Mouse (Mus musculus) spleen, postnatal 36 days (tissue): Measurements from ENCODE around the gene Desi1.
"Not testable (repeated sequence)": the region's sequence is repeated elsewhere in the genome, so short reads cannot be mapped to it uniquely, and the experiment has no call there.

ENCODE experiments used
- DNase-seq, 2 experiments: peaks; one replicate each; pipeline ENCODE4 v3.0.0; 2022; ENCODE audit warnings: low spot score in 2 of 2, mixed read lengths in 1 of 2

The Desi1 gene

GRCm38 (mm10) chr15:82019288-82019687, 14.4 kb downstream of the Desi1 start:
- DNase-seq, result no peak

GRCm38 (mm10) chr15:82017461-82017860, 16.2 kb downstream of the Desi1 start:
- no peak for DNase-seq

DNA sequence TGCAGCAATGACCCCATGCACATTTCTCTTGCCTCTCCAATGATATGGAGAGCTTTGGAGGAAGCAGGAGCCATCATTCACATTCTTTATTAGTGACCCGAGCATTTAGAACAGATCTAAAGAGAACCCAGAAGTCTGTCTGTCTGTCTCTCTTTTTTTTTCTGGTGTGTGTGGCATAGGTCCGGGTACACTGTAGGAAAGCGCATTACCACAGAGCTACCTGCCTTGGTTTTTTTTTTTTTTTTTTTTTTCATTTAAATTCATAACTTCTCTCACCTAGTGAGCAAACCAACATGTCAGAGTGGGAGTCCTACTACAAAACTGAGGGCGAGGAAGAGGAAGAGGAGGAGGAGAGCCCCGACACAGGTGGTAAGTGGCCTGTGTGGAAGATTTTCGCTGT, 16.8 kb downstream of the Desi1 start:
- no peak for DNase-seq

- DNase-seq, result peak; percentile 99
Measured at GRCm38 (mm10) chr15:82016101-82016808, 17.4 kb downstream of the Desi1 start.

- no peak for DNase-seq
Measured at GRCm38 (mm10) chr15:82015392-82016100, 18.1 kb downstream of the Desi1 start.

DNA sequence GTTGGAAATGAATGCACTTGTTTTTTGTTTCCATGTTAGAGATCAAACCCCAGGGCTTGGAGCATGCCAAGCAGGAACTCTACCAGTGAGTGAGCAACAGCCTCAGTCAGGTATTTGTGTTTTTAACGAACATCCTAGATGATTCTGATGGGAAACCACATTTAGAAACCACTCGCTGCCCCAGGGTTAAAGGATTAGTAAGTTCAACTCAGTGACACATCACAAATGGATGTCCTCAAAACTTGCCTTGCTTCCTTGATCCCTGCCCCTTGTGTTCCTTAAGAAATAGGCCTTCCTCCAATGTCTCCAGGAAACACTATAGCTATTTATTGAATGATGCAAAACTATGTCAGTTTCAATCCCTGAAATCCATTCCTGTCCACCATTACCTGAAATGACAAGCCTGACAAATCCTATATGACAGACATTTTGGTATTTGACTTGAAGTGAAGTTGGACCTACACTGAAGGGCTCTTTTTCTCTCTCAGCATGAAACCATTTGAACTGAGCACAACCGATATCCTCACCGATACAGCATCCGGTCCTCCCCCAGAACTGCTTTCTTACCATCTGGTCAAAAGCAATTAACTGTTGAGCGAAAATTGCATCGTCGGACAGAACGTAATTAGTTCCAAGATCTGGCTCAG, 18.8 kb downstream of the Desi1 start:
- DNase-seq, result no peak

DNA sequence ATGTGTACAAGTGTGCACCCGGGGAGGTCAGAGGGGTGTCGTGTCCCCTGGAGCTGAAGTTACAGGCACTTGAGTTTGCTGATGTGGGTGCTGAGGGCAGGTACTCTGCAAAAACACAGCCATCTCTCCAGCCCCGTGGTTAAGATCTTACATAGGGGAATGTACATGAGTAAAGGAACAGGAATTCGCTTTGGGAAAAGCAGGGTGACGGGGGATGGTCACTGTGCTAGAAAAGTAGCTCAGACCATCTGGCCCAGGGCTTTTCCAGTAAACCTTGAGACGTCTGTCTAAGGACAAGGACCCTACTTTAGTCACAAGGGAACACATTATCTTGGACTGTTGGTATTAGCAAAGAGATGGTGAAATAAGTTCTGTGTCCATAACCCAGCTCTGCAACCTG, 21.7 kb downstream of the Desi1 start:
- DNase-seq, result no peak

- no peak for DNase-seq
Measured at GRCm38 (mm10) chr15:82004257-82004656, 29.4 kb downstream of the Desi1 start.

- no peak for DNase-seq
Measured at GRCm38 (mm10) chr15:81993992-81994391, 39.7 kb downstream of the Desi1 start.

DNA sequence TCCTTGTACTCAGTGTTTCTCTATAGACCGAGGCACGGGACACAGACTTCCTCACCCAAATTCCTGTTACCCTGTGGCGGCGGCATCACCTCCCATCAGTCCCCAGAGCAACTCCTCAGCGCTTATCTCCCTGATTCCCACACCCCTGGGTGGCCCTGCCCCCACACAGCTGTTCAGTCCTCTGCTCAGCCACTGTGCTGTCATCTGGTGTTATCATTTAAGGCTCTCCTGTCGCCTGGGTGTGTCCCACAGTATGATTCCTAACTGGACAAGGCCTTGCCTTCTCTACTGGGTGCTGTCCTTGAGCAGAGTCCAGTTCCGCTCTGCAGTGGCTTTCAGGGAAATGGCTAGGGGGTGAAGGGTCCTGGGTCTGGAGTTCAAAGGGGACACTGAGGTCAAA, 43.1 kb downstream of the Desi1 start:
- peak; percentile 47 to 64 for DNase-seq

GRCm38 (mm10) chr15:81989371-81990062, 44.1 kb downstream of the Desi1 start:
- DNase-seq, result peak; percentile 54 to 71

- DNase-seq, result no peak
Measured at GRCm38 (mm10) chr15:81987646-81988045, 46.0 kb downstream of the Desi1 start, which contains the start of gene Xrcc6. Gene Xrcc6 (plus strand): TSS chr15:81987835.

- no peak for DNase-seq
Measured at GRCm38 (mm10) chr15:81985267-81986161, 48.1 kb downstream of the Desi1 start.

DNA sequence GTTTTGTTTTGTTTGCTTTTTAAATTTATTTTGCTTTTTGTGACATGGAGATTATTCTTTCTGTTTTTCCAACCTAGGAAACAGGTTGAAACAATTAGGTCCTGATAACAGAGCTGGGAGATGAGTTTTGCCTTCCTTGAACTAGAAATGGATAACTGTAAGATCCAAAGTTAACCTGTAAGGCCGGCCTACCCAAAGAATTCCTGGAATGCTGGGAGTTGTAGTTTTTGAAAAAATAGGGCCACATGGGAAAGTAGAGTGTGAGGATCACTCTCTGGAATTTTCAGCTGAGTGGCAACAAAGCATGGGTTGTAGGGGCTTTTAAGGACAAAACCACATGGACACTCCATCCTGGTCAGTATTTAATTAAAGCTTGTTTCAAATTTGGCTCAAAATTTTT, 51.5 kb downstream of the Desi1 start:
- DNase-seq, result no peak

GRCm38 (mm10) chr15:81980321-81980720, 53.3 kb downstream of the Desi1 start, which contains the start of gene 1700029P11Rik:
Gene 1700029P11Rik (plus strand): TSS chr15:81980540.
- no peak for DNase-seq

DNA sequence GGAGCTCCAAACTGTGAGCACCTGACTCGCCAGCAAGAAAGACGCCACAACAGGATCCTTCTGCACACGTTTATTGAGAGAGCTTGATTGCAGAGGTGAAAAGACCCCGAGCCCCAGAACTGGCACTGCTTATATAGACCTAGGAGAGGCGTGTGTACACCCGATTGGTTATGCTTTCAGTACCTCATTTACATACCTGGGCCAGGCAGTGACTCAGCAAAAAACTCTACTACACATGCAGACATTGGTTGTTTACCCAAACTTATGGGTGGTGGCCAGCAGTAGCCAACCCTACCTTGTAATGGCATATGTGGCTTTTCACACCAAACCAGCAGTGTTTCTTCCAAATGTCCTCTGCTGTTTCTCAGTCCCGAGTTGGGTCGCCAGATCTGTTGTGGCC, 58.5 kb downstream of the Desi1 start:
- not testable (repeated sequence) for DNase-seq

- not testable (repeated sequence) for DNase-seq
Measured at GRCm38 (mm10) chr15:81970498-81970897, 63.2 kb downstream of the Desi1 start.

- not testable (repeated sequence) for DNase-seq
Measured at GRCm38 (mm10) chr15:81969635-81970034, 64.0 kb downstream of the Desi1 start.

GRCm38 (mm10) chr15:81969173-81969572, 64.5 kb downstream of the Desi1 start:
- no peak for DNase-seq

GRCm38 (mm10) chr15:81968447-81968846, 65.2 kb downstream of the Desi1 start:
- no peak for DNase-seq

DNA sequence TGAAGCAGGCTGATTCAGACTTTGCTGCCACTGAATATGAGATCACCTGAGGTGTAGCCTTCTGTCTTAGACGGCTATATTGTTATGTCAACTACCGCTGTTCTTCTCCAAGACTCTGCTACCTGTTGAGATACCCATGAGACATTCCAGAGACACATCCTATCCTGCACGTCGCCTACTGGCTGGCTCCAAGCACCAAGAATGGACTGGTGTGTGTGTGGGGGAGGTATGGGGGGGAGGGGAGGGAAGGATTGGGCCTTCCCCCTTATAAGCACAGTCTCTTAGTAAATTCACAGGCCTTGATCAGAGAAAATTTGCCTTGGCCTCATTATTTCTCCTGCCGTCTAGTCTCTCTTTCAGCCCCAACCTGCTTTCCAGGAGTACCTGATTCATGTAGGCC, 65.8 kb downstream of the Desi1 start:
- DNase-seq, result no peak
